13 mouse cellular contexts compared by ENCODE assay signal in genomic region chrX:167231150-167231549, GRCm38 (mm10). TPM values are rescaled to one million over a fixed set of nuclear protein-coding genes. Genes with fewer than 3 reads are reported as not detected.
DNase-seq lines count a peak whose midpoint lies in the region; ATAC-seq and TF ChIP-seq lines count a peak whose summit lies in the region.
"Had no signal": no experiment of that assay in that cellular context is flagged by ENCODE, and none has a peak within 500 bp of the region (broad histone marks: within the 10 kb centered on the region; RNA-seq: fewer than 3 reads in every experiment).

No protein-coding gene starts in this region.

- no peak overlapping the region for H3K9ac ChIP-seq in hindbrain, embryonic 14.5 days
- H3K9ac ChIP-seq in hindbrain, embryonic 16.5 days (ENCODE audit: low read depth, low read length), result no peak overlapping the region
- H3K9ac ChIP-seq: forebrain, embryonic 12.5 days; lung, embryonic 15.5 days; neural tube, embryonic 13.5 days had no signal

- H3K4me3 ChIP-seq in hindbrain, embryonic 14.5 days (replicated peaks; ENCODE audit: low read length), result no peak overlapping the region
- no peak overlapping the region for H3K4me3 ChIP-seq in hindbrain, embryonic 16.5 days (ENCODE audit: low read length)
- no peak overlapping the region for H3K4me3 ChIP-seq in brown adipose tissue, adult 24 weeks (ENCODE audit: insufficient read depth, low read depth, low read length)
- no peak overlapping the region for H3K4me3 ChIP-seq in small intestine, adult 2 months (ENCODE audit: low read depth, low read length)
- H3K4me3 ChIP-seq in cerebellum, adult 2 months (replicated peaks; ENCODE audit: insufficient read depth, low read depth, low read length), result no peak overlapping the region
- H3K4me3 ChIP-seq: forebrain, embryonic 12.5 days; lung, embryonic 15.5 days; neural tube, embryonic 13.5 days had no signal

- H3K4me2 ChIP-seq in hindbrain, embryonic 14.5 days (replicated peaks), result no peak overlapping the region
- no peak overlapping the region for H3K4me2 ChIP-seq in hindbrain, embryonic 16.5 days (ENCODE audit: low read length)
- H3K4me2 ChIP-seq: forebrain, embryonic 12.5 days; lung, embryonic 15.5 days; neural tube, embryonic 13.5 days had no signal

- no peak overlapping the region for H3K27ac ChIP-seq in hindbrain, embryonic 14.5 days
- H3K27ac ChIP-seq in hindbrain, embryonic 16.5 days (ENCODE audit: low read depth, low read length), result no peak overlapping the region
- peak overlapping the region; percentile 33; the same call in 1 of the 2 replicates for H3K27ac ChIP-seq in brown adipose tissue, adult 24 weeks (replicated peaks; ENCODE audit: low read depth, low read length)
- H3K27ac ChIP-seq in small intestine, adult 2 months (ENCODE audit: insufficient read depth, low read depth, low read length), result peak overlapping the region; percentile 43; the same call in 1 of the 2 replicates
- no peak overlapping the region for H3K27ac ChIP-seq in cerebellum, adult 2 months (ENCODE audit: insufficient read depth, low read length)
- H3K27ac ChIP-seq: forebrain, embryonic 12.5 days; neural tube, embryonic 13.5 days had no signal

- TF ChIP-seq POLR2A in small intestine, adult 2 months (IDR thresholded peaks at IDR 0.05; ENCODE audit: low read depth, low read length), result no peak
- no peak for TF ChIP-seq POLR2A in cerebellum, adult 2 months (IDR thresholded peaks at IDR 0.05; ENCODE audit: borderline replicate concordance, insufficient read depth, low read length)

- no peaks in the 10 kb centered on the region for H3K36me3 ChIP-seq in hindbrain, embryonic 14.5 days (replicated peaks; ENCODE audit: control insufficient read depth, insufficient read depth)
- H3K36me3 ChIP-seq in hindbrain, embryonic 16.5 days (ENCODE audit: control insufficient read depth, insufficient read depth, low read length), result no peaks in the 10 kb centered on the region
- H3K36me3 ChIP-seq in small intestine, adult 2 months (ENCODE audit: control insufficient read depth, insufficient read depth, low read length), result no peaks in the 10 kb centered on the region
- H3K36me3 ChIP-seq: forebrain, embryonic 12.5 days; lung, embryonic 15.5 days; neural tube, embryonic 13.5 days had no signal

- DNase-seq in hindbrain, embryonic 14.5 days (ENCODE audit: low spot score), result peak; percentile 25
- DNase-seq in A20 (ENCODE audit: low read depth, low spot score), result peak; percentile 85
- no peak for DNase-seq in gastrocnemius, postnatal 14 days
- DNase-seq in adrenal gland, postnatal 10 days, result no peak
- DNase-seq in cerebellum, adult 2 months, result no peak
- DNase-seq: adrenal gland, adult 2 months; cerebellum, postnatal 25 days had no signal

- WGBS in hindbrain, embryonic 14.5 days, result 42% methylated on average over 8 of the region's 8 CpGs
- whole genome bisulfite sequencing in hindbrain, embryonic 16.5 days, result 39% methylated on average over 8 of the region's 8 CpGs
- 33% methylated on average over 8 of the region's 8 CpGs for WGBS in small intestine, adult 2 months
- WGBS in cerebellum, adult 2 months, result 53% methylated on average over 8 of the region's 8 CpGs

- intact Hi-C loops in gastrocnemius, postnatal 14 days (cut with DNase I; ENCODE audit: low total_unique reads), result no loop called here

- no peaks in the 10 kb centered on the region; the same call in 1 of the 2 replicates for H3K27me3 ChIP-seq in hindbrain, embryonic 14.5 days (ENCODE audit: control insufficient read depth, insufficient read depth, low read length)
- 0 out of 2 replicates have a peak, but pooled peaks cover 2% of the 10 kb centered on the region for H3K27me3 ChIP-seq in hindbrain, embryonic 16.5 days (replicated peaks; ENCODE audit: control insufficient read depth, insufficient read depth, low read length)
- no peaks in the 10 kb centered on the region for H3K27me3 ChIP-seq in small intestine, adult 2 months (ENCODE audit: control insufficient read depth, insufficient read depth, low read length)
- no peaks in the 10 kb centered on the region for H3K27me3 ChIP-seq in cerebellum, adult 2 months (ENCODE audit: control insufficient read depth, insufficient read depth, low read length)
- H3K27me3 ChIP-seq: lung, embryonic 15.5 days had no signal

- no peaks in the 10 kb centered on the region for H3K4me1 ChIP-seq in hindbrain, embryonic 14.5 days (replicated peaks; ENCODE audit: control insufficient read depth, insufficient read depth, low read length)
- H3K4me1 ChIP-seq in hindbrain, embryonic 16.5 days (ENCODE audit: control insufficient read depth, insufficient read depth, low read depth, low read length), result no peaks in the 10 kb centered on the region
- H3K4me1 ChIP-seq in brown adipose tissue, adult 24 weeks (ENCODE audit: control insufficient read depth, insufficient read depth, insufficient read length, low read length), result no peaks in the 10 kb centered on the region
- H3K4me1 ChIP-seq in small intestine, adult 2 months (ENCODE audit: control insufficient read depth, insufficient read depth, insufficient read length, low read length), result peaks cover 7% of the 10 kb centered on the region; the same call in 1 of the 2 replicates
- no peaks in the 10 kb centered on the region for H3K4me1 ChIP-seq in cerebellum, adult 2 months (ENCODE audit: control insufficient read depth, insufficient read depth, low read length)
- H3K4me1 ChIP-seq: forebrain, embryonic 12.5 days; lung, embryonic 15.5 days; neural tube, embryonic 13.5 days had no signal

- ATAC-seq in hindbrain, embryonic 14.5 days (ENCODE audit: low FRiP score), result no peak
- no peak for ATAC-seq in hindbrain, embryonic 16.5 days

- TF ChIP-seq CTCF in small intestine, adult 2 months (IDR thresholded peaks at IDR 0.05; ENCODE audit: extremely low read depth, insufficient read length, insufficient replicate concordance, low read depth, low read length), result no peak
- TF ChIP-seq CTCF in cerebellum, adult 2 months (IDR thresholded peaks at IDR 0.05; ENCODE audit: borderline replicate concordance, insufficient read depth, low read depth, low read length), result no peak

- H3K9me3 ChIP-seq in hindbrain, embryonic 14.5 days (ENCODE audit: control insufficient read depth, low read length), result no peaks in the 10 kb centered on the region
- no peaks in the 10 kb centered on the region for H3K9me3 ChIP-seq in hindbrain, embryonic 16.5 days (ENCODE audit: control insufficient read depth, low read length)
- H3K9me3 ChIP-seq: forebrain, embryonic 12.5 days; lung, embryonic 15.5 days; neural tube, embryonic 13.5 days had no signal

RNA-seq across cellular contexts. Expression of gene Tmsb4x, which starts 22.0 kb away (rescaled TPM):
- 4,629 and 5,303 TPM in 2 replicates for polyA plus RNA-seq in hindbrain, embryonic 14.5 days (2014; fragmentation: Nextera tagmentation; extraction: Ambion mirVana)
- polyA plus RNA-seq in hindbrain, embryonic 16.5 days (2015; fragmentation: Nextera tagmentation; extraction: Ambion mirVana), result 4,367 and 4,892 TPM in 2 replicates
- polyA plus RNA-seq in brown adipose tissue, adult 24 weeks (2012; ENCODE audit: insufficient read depth, insufficient read length, missing spikeins), result 941 and 1,203 TPM in 2 replicates
- polyA plus RNA-seq in small intestine, adult 2 months (2012; rRNA removed), result 44.6 and 57.7 TPM in 2 replicates
- total RNA-seq in gastrocnemius, postnatal 14 days (2021), result 100 to 1,000 TPM; 342 to 412 TPM
- total RNA-seq in adrenal gland, postnatal 10 days (2021), result 100 to 1,000 TPM; 687 to 755 TPM
- polyA plus RNA-seq in cerebellum, adult 2 months (2012; rRNA removed), result 1,010 and 1,165 TPM in 2 replicates

RNA-seq across cellular contexts. Expression of gene Tlr8, which starts 33.0 kb away (rescaled TPM):
- 0.32 and 0.35 TPM in 2 replicates for polyA plus RNA-seq in hindbrain, embryonic 14.5 days (2014; fragmentation: Nextera tagmentation; extraction: Ambion mirVana)
- 0.14 and 0.18 TPM in 2 replicates for polyA plus RNA-seq in hindbrain, embryonic 16.5 days (2015; fragmentation: Nextera tagmentation; extraction: Ambion mirVana)
- 0.79 and 0.99 TPM in 2 replicates for polyA plus RNA-seq in brown adipose tissue, adult 24 weeks (2012; ENCODE audit: insufficient read depth, insufficient read length, missing spikeins)
- 0.05 TPM in 1 of 2 replicates, not detected in the other for polyA plus RNA-seq in small intestine, adult 2 months (2012; rRNA removed)
- total RNA-seq in gastrocnemius, postnatal 14 days (2021), result under 1 TPM; 0.45 to 0.95 TPM
- 1 to 10 TPM; 1.4 to 1.5 TPM for total RNA-seq in adrenal gland, postnatal 10 days (2021)
- 0.14 TPM in 1 of 2 replicates, not detected in the other for polyA plus RNA-seq in cerebellum, adult 2 months (2012; rRNA removed)
- polyA plus RNA-seq: forebrain, embryonic 12.5 days had no signal

Comparison
In these comparisons a context has a peak if more than half of its experiments do, and no peak if none do; other contexts are left out.
1. DNase-seq: peak in hindbrain, embryonic 14.5 days (single experiment) and A20 (single experiment); none in gastrocnemius, postnatal 14 days (single experiment), adrenal gland, postnatal 10 days (single experiment) and cerebellum, adult 2 months (0 of 2).
2. H3K27ac ChIP-seq: peak in brown adipose tissue, adult 24 weeks (single experiment) and small intestine, adult 2 months (single experiment); none in hindbrain, embryonic 14.5 days (single experiment), hindbrain, embryonic 16.5 days (single experiment) and cerebellum, adult 2 months (single experiment).
3. RNA of gene Tmsb4x, which starts 22.0 kb away (polyA plus RNA-seq): 4,629 to 5,303 TPM in hindbrain, embryonic 14.5 days, 4,367 to 4,892 TPM in hindbrain, embryonic 16.5 days, 1,010 to 1,165 TPM in cerebellum, adult 2 months and 941 to 1,203 TPM in brown adipose tissue, adult 24 weeks; 44.6 to 57.7 TPM in small intestine, adult 2 months; every median in the first group is over 10 times any median in the second.